Mouse (Mus musculus) limb, embryonic 12.5 days (tissue): ENCODE data around the gene Npr3. TPM values are rescaled to one million over a fixed set of nuclear protein-coding genes. Genes with fewer than 3 reads are reported as not detected.

ENCODE experiments used
- ATAC-seq: fragments of 200-750 bp; cut with Nextera tagmentation; 2 replicates; pipeline ENCODE4 v1.8.0; 2017; ENCODE audit warnings: low read depth, moderate TSS enrichment; ENCODE audit not compliant: insufficient number of reproducible peaks, insufficient read depth, low FRiP score, low TSS enrichment
- H3K27ac ChIP-seq: fragments of 300-500 bp; sonication (generic); 2 replicates; pipeline ENCODE4 v1.5.1; 2016; ENCODE audit warnings: mild to moderate bottlenecking, moderate library complexity
- H3K27me3 ChIP-seq: fragments of 300-500 bp; sonication (generic); 2 replicates; pipeline ENCODE4 v1.6.1; 2016; ENCODE audit warnings: mild to moderate bottlenecking, moderate library complexity
- H3K36me3 ChIP-seq: fragments of 300-500 bp; sonication (generic); 2 replicates; pipeline ENCODE4 v1.6.1; 2016; ENCODE audit warnings: mild to moderate bottlenecking, moderate library complexity
- H3K4me1 ChIP-seq: fragments of 300-500 bp; sonication (generic); replicated peaks from 2 replicates; pipeline ENCODE4 v1.6.1; 2016
- H3K4me2 ChIP-seq: fragments of 300-500 bp; sonication (generic); 2 replicates; pipeline ENCODE4 v1.6.1; 2016; ENCODE audit warnings: mild to moderate bottlenecking, moderate library complexity
- H3K4me3 ChIP-seq: fragments of 300-500 bp; sonication (generic); replicated peaks from 2 replicates; pipeline ENCODE4 v1.5.1; 2016; ENCODE audit warnings: mild to moderate bottlenecking
- H3K9ac ChIP-seq: fragments of 300-500 bp; sonication (generic); replicated peaks from 2 replicates; pipeline ENCODE4 v1.6.1; 2016; ENCODE audit warnings: mild to moderate bottlenecking, moderate library complexity
- H3K9me3 ChIP-seq: fragments of 300-500 bp; sonication (generic); 2 replicates; pipeline ENCODE4 v1.6.1; 2016; ENCODE audit warnings: mild to moderate bottlenecking, moderate library complexity
- WGBS: fragments of 180-500 bp; shearing (Covaris S2); methylation state at CpG from one replicate; pipeline ENCODE4 v1.1.7; 2016; 5-methylcytosine and 5-hydroxymethylcytosine counted together
- polyA plus RNA-seq: library from polyadenylated mRNA; unstranded; fragments of >200 nt; fragmentation: Nextera tagmentation; extraction: Ambion mirVana; gene quantifications from 2 replicates; pipeline ENCODE4 v1.2.1, GENCODE M21; 2016

Npr3 gene
- polyA plus RNA-seq, 1 experiment from 2014 or later, result 2.9 TPM

DNA sequence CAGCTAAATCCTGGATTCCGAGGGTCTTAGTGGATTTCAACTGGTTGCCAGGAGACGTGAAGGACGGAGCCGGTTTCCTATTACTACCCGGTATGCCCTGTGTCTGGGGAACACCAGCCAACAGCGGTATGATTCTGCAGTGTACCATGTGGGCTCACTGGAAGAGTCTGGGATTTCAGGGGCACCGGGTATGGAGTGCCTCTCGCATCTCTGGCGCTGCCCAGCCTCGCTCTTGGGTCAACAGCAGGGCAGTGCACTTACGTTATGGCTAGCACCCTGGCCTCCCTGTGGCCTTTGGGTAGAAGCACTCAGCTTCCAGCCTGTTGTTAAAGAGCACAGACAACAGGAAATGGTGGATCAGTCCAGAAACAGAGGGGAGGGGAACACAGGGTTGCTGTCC is 1.1 kb upstream of the Npr3 start:
- Histone ChIP-seq H3K4me2 (peak overlapping the region; percentile 25), H3K27ac (no peak overlapping the region), H3K4me3 (0 out of 2 replicates have a peak overlapping the region, but pooled peaks have one; percentile 1), H3K9me3 (no peaks in the 10 kb centered on the region), H3K27me3 (peaks cover 52% of the 10 kb centered on the region), H3K9ac (no peak overlapping the region), H3K36me3 (no peaks in the 10 kb centered on the region), H3K4me1 (peaks cover 40% of the 10 kb centered on the region)
- 0 out of 2 replicates have a peak, but pooled peaks have one; percentile 35 for ATAC-seq
- 5% methylated on average over 11 of the region's 11 CpGs for WGBS

DNA sequence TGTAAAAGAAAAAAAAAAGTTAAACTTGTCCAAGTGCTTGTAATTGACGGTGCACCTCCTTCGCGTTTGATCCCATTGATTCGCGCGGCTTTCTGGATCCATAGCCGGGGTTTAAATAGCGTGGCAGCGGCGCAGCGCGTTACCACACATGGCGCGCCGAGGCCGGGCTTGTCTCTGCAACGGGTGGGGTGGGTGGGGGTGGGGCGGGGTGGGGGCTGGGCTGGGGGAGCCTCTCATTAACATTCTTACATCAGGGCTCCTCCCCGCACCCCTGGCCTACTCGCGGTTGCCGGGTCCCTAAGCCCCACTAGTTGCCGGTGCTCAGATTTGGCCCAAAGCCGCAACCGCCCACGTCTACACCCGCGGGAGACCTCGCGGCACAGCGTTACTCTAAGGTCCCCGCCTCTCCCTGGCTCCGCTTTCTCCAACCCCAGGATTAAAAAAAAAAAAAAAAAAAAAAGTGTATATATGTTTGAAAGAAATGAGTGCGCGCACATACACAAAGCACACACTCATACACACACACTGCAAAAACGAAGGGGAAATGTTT is 991 bp downstream of the Npr3 start:
- under 1% methylated on average over 36 of the region's 36 CpGs for WGBS
- ATAC-seq, result no peak
- Histone ChIP-seq H3K27me3 (peaks cover 66% of the 10 kb centered on the region), H3K4me2 (peak overlapping the region; percentile 93), H3K36me3 (no peaks in the 10 kb centered on the region), H3K4me3 (peak overlapping the region; percentile 51), H3K9ac (peak overlapping the region; percentile 42; the same call in 1 of the 2 replicates), H3K9me3 (no peaks in the 10 kb centered on the region), H3K4me1 (peaks cover 43% of the 10 kb centered on the region), H3K27ac (no peak overlapping the region)

- 0 out of 2 replicates have a peak, but pooled peaks have one; percentile 33 for ATAC-seq
- peaks cover 74% of the 10 kb centered on the region for H3K27me3 ChIP-seq
- peaks cover 43% of the 10 kb centered on the region for H3K4me1 ChIP-seq
- peak overlapping the region; percentile 63 for H3K9ac ChIP-seq
- H3K4me2 ChIP-seq, result peak overlapping the region; percentile 93
- no peaks in the 10 kb centered on the region for H3K9me3 ChIP-seq
- no peaks in the 10 kb centered on the region for H3K36me3 ChIP-seq
- H3K27ac ChIP-seq, result no peak overlapping the region
- WGBS, result under 1% methylated on average over 90 of the region's 90 CpGs
- H3K4me3 ChIP-seq, result peak overlapping the region; percentile 51
Measured at GRCm38 (mm10) chr15:11904848-11905672, 2.0 kb downstream of the Npr3 start.

DNA sequence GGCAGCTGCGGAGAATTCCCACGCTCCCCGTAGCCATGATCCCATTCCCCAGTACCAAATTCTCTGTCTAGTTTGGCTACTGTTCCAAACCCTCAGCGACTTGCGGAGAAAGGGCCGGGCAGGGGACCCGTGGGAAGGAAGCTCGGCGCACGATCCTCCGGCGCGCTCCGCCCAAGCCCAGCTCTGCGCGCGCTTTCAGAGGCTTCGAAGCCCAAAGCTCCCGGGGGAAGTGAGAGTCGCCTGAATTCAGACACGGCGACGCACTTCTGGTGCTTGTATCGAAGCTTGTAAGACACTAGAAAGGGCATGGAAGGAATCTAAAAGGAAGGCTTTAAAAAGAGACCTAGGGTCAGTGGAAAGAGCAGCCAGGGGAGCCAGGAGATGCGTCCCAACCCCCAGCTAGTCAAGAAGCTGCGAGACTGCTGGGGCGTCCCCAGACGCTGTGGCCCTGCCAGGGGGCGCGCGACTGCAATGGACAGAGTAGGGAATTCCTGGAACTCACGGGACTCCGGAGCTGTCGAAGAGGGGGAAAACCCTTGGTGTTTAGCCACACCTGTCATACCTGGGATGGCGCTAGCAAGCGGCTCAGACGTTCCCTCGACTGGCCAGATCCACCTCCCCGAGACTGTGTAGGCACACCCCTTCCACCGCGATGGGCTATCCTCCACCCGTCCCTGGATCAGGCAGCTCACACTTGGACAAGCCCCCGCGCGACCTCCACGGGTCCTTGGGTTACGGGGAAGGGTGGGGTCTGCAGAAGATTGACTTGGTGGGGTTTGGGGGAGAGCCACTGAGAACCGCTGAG is 2.8 kb downstream of the Npr3 start:
- H3K27ac ChIP-seq, result no peak overlapping the region
- peaks cover 43% of the 10 kb centered on the region for H3K4me1 ChIP-seq
- peak overlapping the region; percentile 51 for H3K4me3 ChIP-seq
- peak overlapping the region; percentile 63 for H3K9ac ChIP-seq
- WGBS, result under 1% methylated on average over 48 of the region's 48 CpGs
- ATAC-seq, result no peak
- peaks cover 74% of the 10 kb centered on the region for H3K27me3 ChIP-seq
- H3K4me2 ChIP-seq, result peak overlapping the region; percentile 93
- H3K9me3 ChIP-seq, result no peaks in the 10 kb centered on the region
- H3K36me3 ChIP-seq, result no peaks in the 10 kb centered on the region

DNA sequence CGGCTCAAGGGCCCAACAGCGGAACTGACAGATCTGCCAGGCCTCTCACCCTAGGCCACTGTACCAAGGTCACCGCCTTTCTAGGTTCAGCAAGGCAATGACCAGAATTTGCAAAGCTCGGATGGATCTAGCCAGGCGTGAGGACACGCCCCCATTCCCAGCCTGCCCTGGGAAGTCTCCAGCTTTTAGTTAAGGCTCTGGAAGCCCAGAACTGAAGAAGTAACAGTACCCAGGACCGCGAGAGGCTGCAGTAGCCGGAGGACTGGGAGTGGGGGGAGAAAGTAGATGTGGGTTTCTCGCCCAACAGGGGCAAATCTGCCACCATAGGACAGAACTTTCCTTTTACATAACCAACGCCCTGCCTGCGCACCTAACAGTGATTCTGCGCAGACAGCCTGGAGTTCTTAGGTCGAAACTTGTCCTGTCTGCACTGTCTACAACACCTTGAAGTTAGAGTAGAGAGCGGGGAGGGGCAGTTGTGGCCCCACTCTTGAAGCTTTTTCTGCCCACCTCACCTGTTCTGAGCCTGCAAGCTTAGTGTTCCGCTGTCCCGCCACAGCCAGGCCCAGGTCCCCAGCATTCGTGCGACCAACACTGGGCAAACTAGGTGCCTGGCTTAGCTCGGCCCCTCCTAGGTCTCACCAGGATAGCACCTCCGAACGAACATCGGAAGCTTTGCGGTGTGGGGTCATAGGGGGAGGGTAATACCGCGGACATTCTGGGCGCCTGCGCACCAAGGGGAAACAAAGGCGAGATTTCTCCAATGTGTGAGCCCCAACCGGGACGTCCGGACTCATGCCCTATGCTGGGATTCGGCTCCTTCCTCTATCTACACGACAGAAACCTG is 3.7 kb downstream of the Npr3 start:
- Histone ChIP-seq H3K36me3 (no peaks in the 10 kb centered on the region), H3K4me2 (peak overlapping the region; percentile 93), H3K4me3 (peak overlapping the region; percentile 51), H3K27me3 (peaks cover 69% of the 10 kb centered on the region), H3K9me3 (no peaks in the 10 kb centered on the region), H3K27ac (no peak overlapping the region), H3K4me1 (peaks cover 42% of the 10 kb centered on the region), H3K9ac (peak overlapping the region; percentile 63; the same call in 1 of the 2 replicates)
- ATAC-seq, result no peak
- WGBS, result 1% methylated on average over 34 of the region's 34 CpGs

- H3K4me3 ChIP-seq, result no peak overlapping the region
- H3K4me1 ChIP-seq, result no peaks in the 10 kb centered on the region
- H3K9ac ChIP-seq, result no peak overlapping the region
- H3K27ac ChIP-seq, result no peak overlapping the region
- H3K27me3 ChIP-seq, result peaks cover 17% of the 10 kb centered on the region
- no peaks in the 10 kb centered on the region for H3K36me3 ChIP-seq
- no peaks in the 10 kb centered on the region for H3K9me3 ChIP-seq
- no peak for ATAC-seq
- no peak overlapping the region for H3K4me2 ChIP-seq
- WGBS, result 92% methylated on average over 8 of the region's 8 CpGs
Measured at GRCm38 (mm10) chr15:11897617-11898016, 9.5 kb downstream of the Npr3 start.

DNA sequence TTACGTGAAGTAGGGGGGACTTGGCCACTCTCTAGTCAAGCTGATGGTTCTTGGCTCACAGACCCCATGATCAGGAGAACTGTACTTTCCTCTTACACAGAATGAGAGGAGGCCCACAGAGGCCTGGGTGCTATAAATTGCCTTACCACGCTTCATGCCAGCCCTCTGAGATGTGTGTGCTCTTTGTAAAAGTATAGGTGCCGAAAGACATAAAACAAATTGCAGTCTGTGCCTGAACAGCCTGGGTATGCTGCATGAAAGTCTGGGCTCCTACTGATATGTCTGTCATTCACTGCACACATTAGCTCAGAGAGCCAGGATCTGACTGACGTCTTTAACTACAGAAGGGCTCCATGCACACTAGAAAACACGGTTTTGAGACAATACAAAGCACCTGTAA is 9.9 kb downstream of the Npr3 start:
- Histone ChIP-seq H3K36me3 (no peaks in the 10 kb centered on the region), H3K27me3 (peaks cover 13% of the 10 kb centered on the region), H3K4me2 (no peak overlapping the region), H3K9me3 (no peaks in the 10 kb centered on the region), H3K9ac (no peak overlapping the region), H3K27ac (no peak overlapping the region), H3K4me1 (no peaks in the 10 kb centered on the region), H3K4me3 (no peak overlapping the region)
- WGBS, result 70% methylated on average over 5 of the region's 5 CpGs
- ATAC-seq, result no peak

DNA sequence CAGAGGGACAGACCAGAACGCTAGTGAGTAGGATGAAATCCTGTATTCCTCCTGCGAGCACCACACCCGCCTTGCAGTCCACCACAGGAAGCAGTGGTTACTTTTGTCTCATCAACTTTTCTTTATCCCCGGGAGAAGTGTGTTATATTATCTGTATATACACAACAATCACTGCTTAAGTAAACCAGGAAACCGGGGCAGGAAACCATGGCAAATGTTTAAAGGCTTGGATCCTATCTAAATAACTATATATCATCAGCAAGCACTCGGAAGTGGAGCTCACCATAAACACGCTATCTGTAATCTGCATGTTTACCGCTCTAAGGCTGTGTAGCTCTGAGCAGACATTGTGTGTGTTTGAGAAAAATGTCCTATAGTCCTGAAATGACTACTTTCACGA is 13.1 kb downstream of the Npr3 start:
- H3K27me3 ChIP-seq, result no peaks in the 10 kb centered on the region; the same call in 1 of the 2 replicates
- H3K9me3 ChIP-seq, result no peaks in the 10 kb centered on the region
- no peaks in the 10 kb centered on the region for H3K4me1 ChIP-seq
- H3K4me2 ChIP-seq, result no peak overlapping the region
- H3K36me3 ChIP-seq, result no peaks in the 10 kb centered on the region
- no peak overlapping the region for H3K27ac ChIP-seq
- ATAC-seq, result no peak
- WGBS, result 82% methylated on average over 9 of the region's 9 CpGs
- H3K4me3 ChIP-seq, result no peak overlapping the region
- no peak overlapping the region for H3K9ac ChIP-seq

GRCm38 (mm10) chr15:11891395-11891794 is 15.7 kb downstream of the Npr3 start:
- H3K9ac ChIP-seq, result no peak overlapping the region
- H3K4me2 ChIP-seq, result no peak overlapping the region
- no peaks in the 10 kb centered on the region for H3K4me1 ChIP-seq
- no peak overlapping the region for H3K4me3 ChIP-seq
- no peaks in the 10 kb centered on the region for H3K36me3 ChIP-seq
- ATAC-seq, result no peak
- H3K27me3 ChIP-seq, result no peaks in the 10 kb centered on the region; the same call in 1 of the 2 replicates
- WGBS, result 62% methylated on average over 3 of the region's 3 CpGs
- no peaks in the 10 kb centered on the region for H3K9me3 ChIP-seq
- no peak overlapping the region for H3K27ac ChIP-seq

DNA sequence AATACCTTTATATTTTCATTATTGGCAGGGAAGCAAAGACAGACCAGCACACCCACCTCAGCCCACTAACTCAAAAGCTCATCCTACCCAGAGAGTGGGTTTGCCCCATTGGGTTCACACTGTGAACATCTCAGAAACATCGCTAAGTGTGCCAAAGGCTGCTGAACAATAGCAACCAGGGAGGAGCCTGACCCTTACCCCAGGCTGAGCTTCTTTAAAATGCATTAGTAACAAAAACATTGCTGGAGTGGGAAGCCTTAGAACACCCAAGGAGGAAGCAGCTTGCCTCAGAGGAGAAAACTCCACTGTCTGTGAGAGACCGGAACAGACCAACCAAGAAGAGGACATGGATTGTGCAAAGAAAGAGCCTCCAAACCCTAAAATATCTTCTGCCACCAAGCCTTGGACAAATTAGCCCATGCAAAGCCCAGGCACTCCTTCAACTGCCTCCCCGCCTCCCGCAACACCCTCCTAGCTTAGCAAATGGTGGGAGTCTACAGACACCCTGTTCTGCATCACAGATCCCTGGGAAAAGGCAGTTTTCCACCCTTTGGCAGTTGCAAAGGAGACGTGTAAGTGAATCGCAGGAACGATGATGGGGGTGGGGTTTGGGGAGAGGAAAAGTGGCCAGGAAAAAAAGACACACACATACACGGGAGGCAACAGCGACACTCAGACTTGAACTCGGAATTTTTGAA is 24.4 kb downstream of the Npr3 start:
- H3K27ac ChIP-seq, result no peak overlapping the region
- 50% methylated on average over 10 of the region's 10 CpGs for WGBS
- H3K27me3 ChIP-seq, result no peaks in the 10 kb centered on the region
- no peak for ATAC-seq
- no peak overlapping the region for H3K4me2 ChIP-seq
- no peak overlapping the region for H3K9ac ChIP-seq
- H3K36me3 ChIP-seq, result no peaks in the 10 kb centered on the region
- no peaks in the 10 kb centered on the region for H3K4me1 ChIP-seq
- no peak overlapping the region for H3K4me3 ChIP-seq
- H3K9me3 ChIP-seq, result peaks cover 5% of the 10 kb centered on the region; the same call in 1 of the 2 replicates
